Mouse (Mus musculus) myocyte (in vitro differentiated cells): Measurements from ENCODE around the gene Grk5. TPM values are rescaled to one million over a fixed set of nuclear protein-coding genes. Genes with fewer than 3 reads are reported as not detected.

Source experiments
- H3K27me3 ChIP-seq: one replicate; pipeline ENCODE4 v1.6.1; 2011; ENCODE audit not compliant: control insufficient read depth, insufficient read depth, insufficient read length
- H3K36me3 ChIP-seq: one replicate; pipeline ENCODE4 v1.6.1; 2011; ENCODE audit not compliant: control insufficient read depth, insufficient read depth
- H3K4me2 ChIP-seq: one replicate; pipeline ENCODE4 v1.6.1; 2011; ENCODE audit warnings: low read depth, control low read depth
- H3K4me3 ChIP-seq: one replicate; pipeline ENCODE4 v1.5.1; 2011; ENCODE audit warnings: mild to moderate bottlenecking, control low read depth, moderate library complexity
- H3K79me2 ChIP-seq: one replicate; pipeline ENCODE4 v1.6.1; 2011; ENCODE audit not compliant: control insufficient read depth, insufficient read depth
- H3ac ChIP-seq: one replicate; pipeline ENCODE4 v1.6.1; 2011; ENCODE audit not compliant: control insufficient read depth, insufficient read length
- CEBPB ChIP-seq: IDR thresholded peaks from 2 replicates; pipeline ENCODE4 v1.6.1; 2011; ENCODE audit warnings: mild to moderate bottlenecking, moderate library complexity; ENCODE audit not compliant: poor library complexity, insufficient read depth, severe bottlenecking
- E2F4 ChIP-seq: IDR thresholded peaks from one replicate; pipeline ENCODE4 v1.6.1; 2011; ENCODE audit warnings: mild to moderate bottlenecking, control low read depth, moderate library complexity; ENCODE audit not compliant: insufficient read depth
- MAX ChIP-seq: IDR thresholded peaks from one replicate; pipeline ENCODE4 v1.6.1; 2011; ENCODE audit warnings: low read depth, mild to moderate bottlenecking, control low read depth
- MYOD1 ChIP-seq, 3 experiments: IDR thresholded peaks; one replicate each; pipeline ENCODE4 v1.6.1; 2011; ENCODE audit warnings: control low read depth in 2 of 3, low read depth in 2 of 3, mild to moderate bottlenecking in 2 of 3, moderate library complexity in 1 of 3; ENCODE audit not compliant: insufficient read length in 2 of 3, control insufficient read depth in 1 of 3
- MYOG ChIP-seq, 3 experiments: IDR thresholded peaks; one replicate each; pipeline ENCODE4 v1.6.1; 2011; ENCODE audit warnings: control low read depth in 2 of 3, low read depth in 2 of 3, mild to moderate bottlenecking in 2 of 3; ENCODE audit not compliant: insufficient read length in 2 of 3, control insufficient read depth in 1 of 3, insufficient read depth in 1 of 3
- POLR2A ChIP-seq: IDR thresholded peaks from one replicate; pipeline ENCODE4 v1.6.1; 2011; ENCODE audit warnings: low read depth, mild to moderate bottlenecking, control low read depth, moderate library complexity; ENCODE audit not compliant: insufficient read length
- POLR2AphosphoS2 ChIP-seq: IDR thresholded peaks from one replicate; pipeline ENCODE4 v1.6.1; 2011; ENCODE audit warnings: low read depth, control low read depth; ENCODE audit not compliant: insufficient read length
- REST ChIP-seq: IDR thresholded peaks from one replicate; pipeline ENCODE4 v1.6.1; 2011; ENCODE audit warnings: mild to moderate bottlenecking, control low read depth, moderate library complexity; ENCODE audit not compliant: insufficient read depth, insufficient read length
- SRF ChIP-seq: IDR thresholded peaks from one replicate; pipeline ENCODE4 v1.6.1; 2011; ENCODE audit warnings: low read depth; ENCODE audit not compliant: control insufficient read depth, insufficient read length
- TCF12 ChIP-seq: IDR thresholded peaks from one replicate; pipeline ENCODE4 v1.6.1; 2011; ENCODE audit warnings: mild to moderate bottlenecking, control low read depth; ENCODE audit not compliant: poor library complexity, insufficient read depth, severe bottlenecking
- TCF3 ChIP-seq: IDR thresholded peaks from one replicate; pipeline ENCODE4 v1.6.1; 2011; ENCODE audit warnings: low read depth, control low read depth; ENCODE audit not compliant: insufficient read length
- USF1 ChIP-seq: IDR thresholded peaks from one replicate; pipeline ENCODE4 v1.6.1; 2011; ENCODE audit warnings: low read depth, mild to moderate bottlenecking, control low read depth, moderate library complexity
- polyA plus RNA-seq: library from polyadenylated mRNA; unstranded; fragments of >200 nt; fragmentation: generic; extraction: Trizol; gene quantifications from one replicate; pipeline ENCODE4 v1.2.1, GENCODE M21; 2012; ENCODE audit warnings: missing spikeins

Grk5 gene
- polyA plus RNA-seq, 1 experiment: 4.0 TPM

DNA sequence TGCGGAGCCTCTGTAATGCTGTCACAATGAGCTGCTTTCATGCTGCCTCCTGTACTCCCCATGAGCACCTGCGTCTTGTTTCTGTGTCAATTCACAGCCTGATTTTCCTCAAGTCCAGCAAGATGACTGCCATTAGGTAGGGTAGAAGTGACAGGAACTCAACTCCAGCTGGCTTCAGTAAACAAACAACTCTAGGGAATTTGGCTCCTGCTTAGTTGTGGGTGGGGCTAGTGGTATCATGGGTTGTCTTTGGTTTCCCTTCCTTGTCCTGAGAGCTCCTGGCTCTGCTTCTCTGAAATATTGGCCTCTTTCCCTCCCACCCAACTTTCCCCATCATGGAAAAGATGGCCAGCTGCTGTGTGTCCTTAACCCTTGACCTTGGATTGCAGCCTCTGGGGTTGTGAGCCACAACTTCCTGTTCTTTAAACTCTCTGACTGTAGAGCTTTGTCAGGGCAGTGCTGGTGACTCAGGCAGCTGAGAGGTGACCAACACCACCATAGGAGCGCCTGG is 56.3 kb downstream of the Grk5 start:
- TF ChIP-seq MYOD1 (IDR thresholded peaks at IDR 0.05; ENCODE audit: control insufficient read depth in 1 of 3, insufficient read length in 2 of 3, low read depth in 2 of 3): peak in 1 of 3 experiments; percentile 44
- no peak for TF ChIP-seq TCF3
- Histone ChIP-seq H3K36me3 (no peaks in the 10 kb centered on the region), H3K27me3 (no peaks in the 10 kb centered on the region), H3K4me2 (peak overlapping the region; percentile 35), H3K4me3 (no peak overlapping the region), H3K79me2 (no peaks in the 10 kb centered on the region), H3ac (no peak overlapping the region)

DNA sequence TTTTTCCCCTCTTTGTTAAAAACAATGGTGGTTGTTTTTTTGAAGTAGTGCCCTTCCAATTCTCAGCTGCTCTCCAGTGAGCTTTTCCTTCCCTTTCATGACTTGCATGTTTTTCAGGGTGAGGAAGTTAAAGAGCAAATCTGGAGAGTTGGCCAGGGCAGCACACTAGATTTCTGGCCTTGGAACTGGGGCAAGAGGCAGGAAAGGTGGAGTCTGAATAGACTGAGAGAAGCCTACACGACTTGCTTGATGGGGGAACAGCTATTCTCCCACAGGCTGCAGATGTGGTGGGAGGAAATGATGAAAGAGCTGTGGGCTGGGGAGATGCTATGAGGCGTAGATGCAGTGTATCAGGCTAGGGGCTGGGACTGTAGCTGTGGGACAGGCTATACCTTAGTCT is 57.1 kb downstream of the Grk5 start:
- Histone ChIP-seq H3ac (no peak overlapping the region), H3K4me3 (no peak overlapping the region), H3K4me2 (peak overlapping the region; percentile 35), H3K27me3 (no peaks in the 10 kb centered on the region), H3K79me2 (no peaks in the 10 kb centered on the region), H3K36me3 (no peaks in the 10 kb centered on the region)
- TF ChIP-seq POLR2AphosphoS2: no peak
- TF ChIP-seq MYOD1 (IDR thresholded peaks at IDR 0.05; ENCODE audit: control insufficient read depth in 1 of 3, insufficient read length in 2 of 3, low read depth in 2 of 3): no peak
- TF ChIP-seq MAX: no peak
- no peak for TF ChIP-seq SRF
- TF ChIP-seq POLR2A: no peak
- TF ChIP-seq TCF12: no peak
- TF ChIP-seq E2F4: no peak
- TF ChIP-seq REST: no peak
- no peak for TF ChIP-seq MYOG (IDR thresholded peaks at IDR 0.05; ENCODE audit: control insufficient read depth in 1 of 3, insufficient read depth in 1 of 3, insufficient read length in 2 of 3, low read depth in 2 of 3)
- TF ChIP-seq USF1: no peak

- H3K27me3 ChIP-seq: no peaks in the 10 kb centered on the region
- no peak overlapping the region for H3K4me3 ChIP-seq
- H3K36me3 ChIP-seq: no peaks in the 10 kb centered on the region
- no peaks in the 10 kb centered on the region for H3K79me2 ChIP-seq
- TF ChIP-seq SRF: no peak
- no peak overlapping the region for H3ac ChIP-seq
- H3K4me2 ChIP-seq: no peak overlapping the region
These were observed 59.4 kb downstream of the Grk5 start for GRCm38 (mm10) chr19:60948996-60949395.

GRCm38 (mm10) chr19:60950056-60950869 is 60.7 kb downstream of the Grk5 start:
- Histone ChIP-seq H3K36me3 (no peaks in the 10 kb centered on the region), H3ac (no peak overlapping the region), H3K4me2 (peak overlapping the region; percentile 43), H3K4me3 (no peak overlapping the region), H3K27me3 (no peaks in the 10 kb centered on the region), H3K79me2 (no peaks in the 10 kb centered on the region)
- TF ChIP-seq POLR2A: no peak
- no peak for TF ChIP-seq MYOG (IDR thresholded peaks at IDR 0.05; ENCODE audit: control insufficient read depth in 1 of 3, insufficient read depth in 1 of 3, insufficient read length in 2 of 3, low read depth in 2 of 3)
- TF ChIP-seq TCF12: no peak
- no peak for TF ChIP-seq TCF3

- H3K27me3 ChIP-seq: no peaks in the 10 kb centered on the region
- H3K36me3 ChIP-seq: no peaks in the 10 kb centered on the region
- H3ac ChIP-seq: no peak overlapping the region
- TF ChIP-seq TCF3: no peak
- no peak for TF ChIP-seq CEBPB
- TF ChIP-seq POLR2A: no peak
- TF ChIP-seq TCF12: no peak
- TF ChIP-seq POLR2AphosphoS2: no peak
- TF ChIP-seq REST: no peak
- TF ChIP-seq SRF: no peak
- H3K4me2 ChIP-seq: no peak overlapping the region
- H3K4me3 ChIP-seq: no peak overlapping the region
- H3K79me2 ChIP-seq: no peaks in the 10 kb centered on the region
These were observed 65.6 kb downstream of the Grk5 start for GRCm38 (mm10) chr19:60955131-60955530.

- Histone ChIP-seq H3K36me3 (no peaks in the 10 kb centered on the region), H3K4me2 (no peak overlapping the region), H3ac (no peak overlapping the region), H3K27me3 (no peaks in the 10 kb centered on the region), H3K79me2 (no peaks in the 10 kb centered on the region), H3K4me3 (no peak overlapping the region)
- TF ChIP-seq E2F4: no peak
- no peak for TF ChIP-seq CEBPB
- no peak for TF ChIP-seq REST
- TF ChIP-seq USF1: no peak
- no peak for TF ChIP-seq MAX
- no peak for TF ChIP-seq MYOG (IDR thresholded peaks at IDR 0.05; ENCODE audit: control insufficient read depth in 1 of 3, insufficient read depth in 1 of 3, insufficient read length in 2 of 3, low read depth in 2 of 3)
- TF ChIP-seq TCF3: no peak
- TF ChIP-seq SRF: no peak
- no peak for TF ChIP-seq POLR2A
- TF ChIP-seq TCF12: no peak
- TF ChIP-seq POLR2AphosphoS2: no peak
- TF ChIP-seq MYOD1 (IDR thresholded peaks at IDR 0.05; ENCODE audit: control insufficient read depth in 1 of 3, insufficient read length in 2 of 3, low read depth in 2 of 3): no peak
These were observed 66.2 kb downstream of the Grk5 start for GRCm38 (mm10) chr19:60955712-60956111.
